Mouse (Mus musculus) cerebellum, postnatal 10 days (tissue): ENCODE measurements around the gene Duxf3.
"Not testable (repeated sequence)": the region's sequence is repeated elsewhere in the genome, so short reads cannot be mapped to it uniquely, and the experiment has no call there.

Experiments
- DNase-seq, 2 experiments: peaks; one replicate each; pipeline ENCODE4 v3.0.0; 2021; ENCODE audit warnings: mixed read lengths in 2 of 2

Gene Duxf3

GRCm38 (mm10) chr10:58221571-58221970 lies 10.9 kb downstream of the Duxf3 start:
- not testable (repeated sequence) for DNase-seq

DNA sequence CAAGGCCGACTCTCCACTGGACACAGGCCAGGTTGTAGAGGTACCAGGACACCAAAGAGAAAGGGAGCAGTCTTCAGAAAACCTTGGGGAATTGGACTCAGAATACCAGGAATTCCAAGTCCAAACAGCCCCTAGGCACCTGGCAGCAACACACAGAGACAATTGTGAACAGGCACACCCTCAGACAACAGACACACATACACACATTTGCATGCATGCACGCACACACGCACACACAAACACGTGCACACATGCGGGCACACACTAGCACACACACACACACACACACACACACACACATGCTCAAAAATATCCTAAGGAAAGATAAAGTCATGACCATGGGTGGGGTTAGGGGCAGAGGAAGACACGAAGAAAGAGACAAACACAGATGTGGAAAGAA lies 11.7 kb downstream of the Duxf3 start:
- DNase-seq: peak in 1 of 2 experiments; percentile 24

GRCm38 (mm10) chr10:58217366-58217765 lies 15.1 kb downstream of the Duxf3 start:
- DNase-seq: no peak

GRCm38 (mm10) chr10:58215353-58215752 lies 17.1 kb downstream of the Duxf3 start:
- DNase-seq: no peak

- DNase-seq: no peak
Measured at GRCm38 (mm10) chr10:58214934-58215333, 17.5 kb downstream of the Duxf3 start.

DNA sequence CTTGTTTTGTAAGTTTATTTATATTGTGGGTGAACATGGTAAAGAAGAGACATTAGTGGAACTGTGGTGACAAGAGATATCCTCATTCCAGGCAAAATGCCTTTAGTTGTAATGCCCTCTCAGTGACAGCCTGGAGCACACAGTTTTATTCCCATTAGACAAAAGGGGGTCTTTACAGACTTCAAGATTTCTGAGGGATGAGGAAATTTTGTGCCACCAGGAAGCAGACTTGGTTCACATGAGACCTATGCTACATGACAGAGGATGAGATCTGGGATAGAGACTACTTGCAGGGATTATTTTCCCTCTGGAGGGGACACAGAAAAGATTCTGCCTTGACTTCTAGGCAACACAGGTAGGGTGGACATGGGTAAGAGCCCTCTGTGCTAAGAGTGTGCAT lies 18.0 kb downstream of the Duxf3 start:
- no peak for DNase-seq

DNA sequence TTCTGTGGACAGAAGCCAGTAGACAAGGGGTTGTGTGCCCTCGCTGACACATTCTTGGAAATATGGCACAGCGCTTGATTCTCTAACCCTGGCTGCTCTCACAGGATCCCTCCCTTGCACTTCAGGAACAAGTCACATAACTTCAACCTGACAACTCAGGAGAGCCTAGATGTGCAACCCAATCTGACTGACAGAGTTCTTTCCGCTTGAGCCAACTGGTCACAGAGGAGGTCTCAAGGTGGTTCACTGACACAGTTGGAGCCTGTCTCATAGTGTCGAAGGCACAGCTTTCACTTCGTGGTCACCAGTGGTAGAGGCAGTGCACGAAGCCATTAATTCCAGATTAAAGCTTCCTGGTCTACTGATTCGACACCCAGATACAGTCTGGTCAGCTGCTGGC lies 20.2 kb downstream of the Duxf3 start:
- DNase-seq: no peak

DNA sequence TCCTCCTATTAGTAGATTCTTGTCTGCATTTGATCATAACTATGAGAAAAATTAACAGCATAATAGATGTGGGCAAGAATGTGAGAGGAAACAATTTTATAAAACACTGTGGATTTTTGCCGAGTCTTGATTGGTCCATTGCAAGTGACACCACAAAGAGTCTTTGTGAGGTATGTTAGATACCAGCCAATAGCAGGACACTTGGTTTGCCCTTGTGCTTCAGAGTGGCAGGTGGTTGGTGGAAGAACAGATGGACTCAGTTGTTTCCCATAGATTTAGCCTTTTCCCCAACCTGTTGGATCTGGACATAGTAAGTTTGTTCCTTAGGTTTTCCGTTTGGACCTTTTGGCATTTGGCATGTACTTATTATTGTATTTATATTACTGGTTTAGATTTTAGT lies 21.3 kb downstream of the Duxf3 start:
- DNase-seq: no peak

GRCm38 (mm10) chr10:58210514-58210913 lies 22.0 kb downstream of the Duxf3 start:
- no peak for DNase-seq

DNA sequence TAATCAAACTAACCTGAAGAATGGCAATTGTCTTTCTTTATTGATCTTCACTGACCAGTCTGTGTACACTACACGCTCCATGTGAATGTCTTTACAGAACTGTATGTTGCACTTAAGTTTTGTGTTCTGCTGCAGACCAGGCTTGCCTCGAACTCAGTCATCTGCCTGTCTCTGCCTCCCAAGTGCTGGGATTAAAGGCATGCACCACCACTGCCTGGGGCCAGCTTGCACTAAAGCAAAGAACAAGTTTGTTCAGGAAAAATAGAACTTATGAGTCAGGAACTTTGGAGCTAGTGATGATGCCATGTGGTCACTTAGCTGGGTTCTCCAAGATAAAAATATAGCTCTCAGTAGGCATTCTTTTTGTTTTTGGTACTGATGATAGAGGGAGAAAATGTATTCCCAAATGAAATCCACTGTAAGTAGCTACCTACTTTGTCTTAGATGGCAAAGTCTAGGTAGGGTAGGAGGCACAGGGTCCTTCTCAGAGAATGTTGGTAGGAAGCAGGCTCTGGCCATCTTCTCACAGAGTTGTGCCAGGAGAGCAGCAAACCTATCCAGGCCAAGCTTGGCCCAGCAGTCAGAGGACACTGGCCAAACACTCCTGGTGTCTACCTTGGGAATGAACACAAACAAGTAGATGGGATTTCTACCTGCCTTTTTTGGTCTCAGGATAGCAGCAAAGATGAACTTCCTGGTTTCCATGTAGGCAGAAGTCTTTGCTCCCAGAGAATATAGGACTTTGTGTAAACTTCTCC lies 22.6 kb downstream of the Duxf3 start:
- no peak for DNase-seq

DNA sequence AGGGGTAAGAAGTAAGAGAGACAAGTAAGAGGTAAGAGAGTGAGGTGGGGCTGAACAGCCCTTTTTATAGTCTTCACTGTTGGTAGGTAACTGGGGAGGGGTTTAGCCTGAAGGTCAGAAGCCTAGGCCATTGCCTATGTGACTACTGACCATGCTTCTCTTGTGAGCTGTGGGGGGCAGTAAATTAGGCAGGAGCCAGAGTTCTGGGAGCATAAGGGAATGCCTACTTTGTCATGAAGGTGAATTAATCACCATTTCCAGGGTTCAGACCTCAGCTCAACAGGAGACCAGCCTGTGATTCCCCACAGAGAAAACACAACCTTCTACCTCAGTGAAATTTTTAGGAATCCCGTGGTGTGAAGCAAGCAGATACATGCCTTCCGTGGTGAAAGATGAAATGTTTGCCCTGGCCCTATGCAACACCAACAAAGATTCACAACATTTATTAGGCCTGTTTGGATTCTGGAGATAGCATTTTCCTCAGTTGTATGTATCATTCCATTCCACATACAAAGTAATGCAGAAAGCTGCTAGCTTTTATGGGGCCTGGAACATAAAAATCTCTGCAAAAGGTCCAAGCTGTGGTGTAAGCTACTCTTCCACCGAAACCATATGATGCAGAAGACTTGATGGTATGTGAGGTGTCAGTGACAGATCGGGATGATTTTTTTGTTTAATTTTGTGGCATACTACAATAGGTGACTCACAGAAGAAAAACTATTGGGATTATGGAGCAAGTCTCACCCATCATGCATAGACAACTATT lies 25.7 kb downstream of the Duxf3 start:
- DNase-seq: no peak

DNA sequence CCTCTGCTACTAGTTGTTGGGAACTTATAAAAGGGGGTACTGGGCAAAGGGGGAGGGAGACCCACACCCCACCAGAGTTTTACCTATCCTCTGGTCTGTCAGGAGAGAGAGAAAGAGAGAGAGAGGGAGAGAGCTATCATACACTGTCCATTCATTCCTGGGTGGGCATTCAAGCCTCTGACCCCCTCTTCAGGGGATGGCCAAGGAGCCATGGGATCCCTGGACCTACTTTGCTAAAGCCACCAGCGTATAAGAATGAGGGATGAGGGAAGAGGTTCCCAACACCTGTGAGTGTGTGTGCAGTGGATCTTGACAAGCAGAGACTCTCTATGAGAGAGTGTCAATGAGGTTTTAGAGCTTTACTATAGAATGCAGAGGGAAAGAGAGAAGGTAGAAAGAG lies 26.5 kb downstream of the Duxf3 start:
- no peak for DNase-seq
